Mouse (Mus musculus): ENCODE measurements at regions not wholly inside any gene's neighbourhood (a gene's known extent, or its start where the extent isn't known, plus 50 kb on each side); places are given as distances from the start of the nearest gene placed in this dataset.

DNA sequence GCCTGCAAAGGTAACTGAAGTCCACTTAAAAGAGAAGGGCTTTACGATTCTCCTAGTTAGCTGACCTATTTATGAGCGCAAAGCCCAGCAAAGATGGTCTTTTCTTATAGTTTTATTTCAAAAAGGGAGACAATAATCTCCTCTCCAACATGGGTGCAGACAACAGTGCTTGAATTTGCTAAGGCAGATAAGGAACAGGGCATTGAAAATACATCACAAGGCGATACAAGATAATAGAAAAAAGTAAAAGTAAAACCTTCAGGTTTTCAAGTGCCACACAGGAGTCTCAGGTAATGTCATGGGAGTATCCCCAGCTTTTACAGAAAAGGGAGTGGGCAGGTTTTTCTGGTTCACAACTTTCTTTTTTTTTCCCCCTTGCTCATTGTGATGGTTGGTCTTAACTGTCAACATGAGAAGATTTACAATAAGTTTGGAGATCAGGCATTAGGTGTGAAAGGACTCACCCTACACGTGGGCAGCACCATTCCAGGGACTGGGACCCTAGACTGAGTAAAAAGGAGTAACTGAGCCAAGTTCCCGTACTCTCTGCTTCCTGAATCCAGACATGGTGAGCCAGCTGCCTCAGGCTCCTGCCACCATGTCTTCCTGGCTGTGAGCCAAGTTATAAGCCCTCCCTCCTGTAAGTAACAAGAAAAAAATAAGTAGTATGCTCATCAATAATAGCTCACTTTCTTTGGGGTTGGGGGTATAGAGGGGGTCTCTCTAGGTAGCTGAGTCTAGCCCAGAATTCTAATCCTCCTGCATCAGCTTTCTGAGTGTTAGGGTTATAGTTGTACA is 78.1 kb upstream of the Serbp1 start:
- no peak overlapping the region for H3K27ac ChIP-seq (ENCODE audit: low read depth, low read length)
- H3K9ac ChIP-seq (ENCODE audit: low read depth, low read length): no peak overlapping the region
- no peaks in the 10 kb centered on the region for H3K36me3 ChIP-seq (ENCODE audit: control insufficient read depth, insufficient read depth, low read length)
- no peaks in the 10 kb centered on the region for H3K9me3 ChIP-seq (ENCODE audit: control insufficient read depth, low read length)
- ATAC-seq (ENCODE audit: low FRiP score, low TSS enrichment): 0 out of 2 replicates have a peak, but pooled peaks have one; percentile 36
- no peaks in the 10 kb centered on the region for H3K4me1 ChIP-seq (ENCODE audit: control insufficient read depth, insufficient read depth, low read length)
- H3K27me3 ChIP-seq (ENCODE audit: control insufficient read depth, insufficient read depth, low read length): no peaks in the 10 kb centered on the region
- WGBS: 50% methylated on average over 5 of the region's 5 CpGs
- H3K4me3 ChIP-seq (ENCODE audit: low read length): no peak overlapping the region
- no peak overlapping the region for H3K4me2 ChIP-seq (replicated peaks; ENCODE audit: low read depth, low read length)

DNA sequence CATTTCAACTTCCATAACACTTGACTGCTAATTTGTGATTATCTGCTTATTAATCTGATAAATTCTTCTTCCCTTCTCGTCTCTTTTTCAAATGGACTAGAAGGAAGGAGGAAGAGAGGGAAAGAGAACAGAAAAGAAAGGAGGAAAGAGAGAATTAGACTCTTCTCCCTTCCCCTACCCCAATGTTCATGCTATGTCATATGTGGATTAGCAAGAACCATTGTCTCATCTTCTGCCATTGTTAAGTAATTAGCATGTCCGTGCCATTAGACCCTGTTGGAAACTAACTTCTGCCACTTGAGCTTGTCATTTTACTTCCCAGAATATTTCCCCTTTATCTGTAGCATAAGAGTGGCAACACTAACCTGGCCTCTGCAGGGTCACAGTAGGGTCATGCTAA is 78.8 kb upstream of the Serbp1 start:
- no peaks in the 10 kb centered on the region for H3K4me1 ChIP-seq (ENCODE audit: control insufficient read depth, insufficient read depth, low read length)
- ATAC-seq (ENCODE audit: low FRiP score, low TSS enrichment): no peak
- H3K27me3 ChIP-seq (ENCODE audit: control insufficient read depth, insufficient read depth, low read length): no peaks in the 10 kb centered on the region
- no peaks in the 10 kb centered on the region for H3K36me3 ChIP-seq (ENCODE audit: control insufficient read depth, insufficient read depth, low read length)
- H3K9me3 ChIP-seq (ENCODE audit: control insufficient read depth, low read length): no peaks in the 10 kb centered on the region
- no peak overlapping the region; the same call in 1 of the 2 replicates for H3K4me2 ChIP-seq (replicated peaks; ENCODE audit: low read depth, low read length)
- no peak overlapping the region for H3K4me3 ChIP-seq (ENCODE audit: low read length)
- 20% methylated on average over 2 of the region's 2 CpGs for WGBS
- H3K27ac ChIP-seq (ENCODE audit: low read depth, low read length): no peak overlapping the region
- H3K9ac ChIP-seq (ENCODE audit: low read depth, low read length): no peak overlapping the region

DNA sequence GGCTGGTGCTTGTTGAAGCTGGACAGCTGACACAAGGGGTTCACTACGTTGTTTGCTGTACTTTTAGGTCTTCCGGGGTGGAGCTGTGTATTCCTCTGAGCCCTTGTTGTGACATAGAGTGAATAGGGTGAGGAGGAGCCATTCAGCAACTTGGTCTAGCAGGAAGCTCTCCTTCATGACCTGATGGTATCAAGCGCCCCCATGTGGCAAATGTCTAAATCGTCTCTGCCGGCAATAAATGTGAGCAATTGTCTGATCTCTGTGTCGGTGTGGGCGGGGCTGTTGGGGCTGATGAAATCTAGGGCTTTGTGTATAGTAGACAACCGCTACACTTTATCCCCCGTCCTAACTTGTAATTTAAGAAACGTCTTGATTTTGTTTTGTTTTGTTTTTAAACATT is 79.2 kb upstream of the Serbp1 start:
- no peak overlapping the region for H3K4me3 ChIP-seq (ENCODE audit: low read length)
- H3K9ac ChIP-seq (ENCODE audit: low read depth, low read length): no peak overlapping the region
- no peaks in the 10 kb centered on the region for H3K4me1 ChIP-seq (ENCODE audit: control insufficient read depth, insufficient read depth, low read length)
- WGBS: 1% methylated on average over 10 of the region's 10 CpGs
- no peak overlapping the region for H3K27ac ChIP-seq (ENCODE audit: low read depth, low read length)
- no peaks in the 10 kb centered on the region for H3K36me3 ChIP-seq (ENCODE audit: control insufficient read depth, insufficient read depth, low read length)
- no peaks in the 10 kb centered on the region for H3K9me3 ChIP-seq (ENCODE audit: control insufficient read depth, low read length)
- peak; percentile 91 for ATAC-seq (ENCODE audit: low FRiP score, low TSS enrichment)
- no peaks in the 10 kb centered on the region for H3K27me3 ChIP-seq (ENCODE audit: control insufficient read depth, insufficient read depth, low read length)
- H3K4me2 ChIP-seq (replicated peaks; ENCODE audit: low read depth, low read length): no peak overlapping the region; the same call in 1 of the 2 replicates

DNA sequence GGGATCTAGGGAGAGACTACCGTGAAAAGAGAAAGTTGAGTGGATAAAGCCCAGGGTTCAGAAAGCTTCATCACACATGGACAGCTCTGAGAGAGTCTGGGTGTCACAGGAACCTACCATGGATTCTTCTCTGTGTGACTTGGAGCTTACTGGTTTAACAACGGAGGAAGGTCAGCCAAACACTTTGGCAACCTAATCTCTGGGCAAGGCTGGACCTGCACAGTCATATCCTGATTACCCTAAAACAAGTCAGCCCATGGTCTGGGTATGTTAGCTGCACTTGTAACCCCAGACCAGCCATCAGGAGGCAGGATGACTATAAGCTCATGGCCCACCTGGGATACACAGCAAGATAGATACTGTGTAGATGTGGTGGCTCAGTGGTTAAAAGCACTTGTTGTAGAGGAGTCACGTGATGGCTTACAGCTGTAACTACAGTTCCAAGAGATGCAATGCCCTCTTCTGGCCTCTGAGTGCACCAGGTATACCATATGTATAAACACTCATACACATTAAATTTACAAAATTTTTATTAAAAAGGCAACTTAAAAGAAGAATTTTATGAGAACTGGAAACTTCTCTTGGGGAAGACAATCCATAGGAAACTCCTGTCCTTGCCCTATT is 85.0 kb upstream of the Serbp1 start:
- Histone ChIP-seq H3K4me1 (ENCODE audit: control insufficient read depth, insufficient read depth, low read length) (no peaks in the 10 kb centered on the region), H3K36me3 (ENCODE audit: control insufficient read depth, insufficient read depth, low read length) (no peaks in the 10 kb centered on the region), H3K9me3 (ENCODE audit: control insufficient read depth, low read length) (no peaks in the 10 kb centered on the region), H3K27me3 (ENCODE audit: control insufficient read depth, insufficient read depth, low read length) (no peaks in the 10 kb centered on the region), H3K9ac (ENCODE audit: low read depth, low read length) (no peak overlapping the region), H3K27ac (ENCODE audit: low read depth, low read length) (no peak overlapping the region), H3K4me3 (ENCODE audit: low read length) (no peak overlapping the region), H3K4me2 (replicated peaks; ENCODE audit: low read depth, low read length) (no peak overlapping the region)
- WGBS: 85% methylated on average over 3 of the region's 3 CpGs
- no peak for ATAC-seq (ENCODE audit: low FRiP score, low TSS enrichment)

DNA sequence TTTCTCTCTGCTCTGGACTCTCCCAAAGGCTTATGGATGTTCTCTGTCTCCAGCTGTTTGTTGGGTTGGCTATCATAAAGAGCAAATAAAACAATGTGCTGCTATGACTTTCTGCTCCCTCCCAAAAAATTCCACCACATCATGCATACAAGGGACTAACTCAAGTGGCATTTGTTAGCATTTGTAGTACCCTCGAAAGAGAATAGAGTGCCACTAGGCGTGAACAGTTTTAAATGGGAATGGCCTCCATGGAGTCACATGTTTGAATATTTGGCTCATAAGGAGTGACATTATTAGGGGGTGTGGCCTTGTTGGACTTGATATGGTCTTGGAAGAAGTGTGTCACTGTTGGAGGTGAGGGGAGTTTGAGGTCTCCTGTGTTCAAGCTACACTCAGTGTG is 86.5 kb upstream of the Serbp1 start:
- Histone ChIP-seq H3K36me3 (ENCODE audit: control insufficient read depth, insufficient read depth, low read length) (no peaks in the 10 kb centered on the region), H3K9ac (ENCODE audit: low read depth, low read length) (no peak overlapping the region)
- 96% methylated on average over 2 of the region's 2 CpGs for WGBS

DNA sequence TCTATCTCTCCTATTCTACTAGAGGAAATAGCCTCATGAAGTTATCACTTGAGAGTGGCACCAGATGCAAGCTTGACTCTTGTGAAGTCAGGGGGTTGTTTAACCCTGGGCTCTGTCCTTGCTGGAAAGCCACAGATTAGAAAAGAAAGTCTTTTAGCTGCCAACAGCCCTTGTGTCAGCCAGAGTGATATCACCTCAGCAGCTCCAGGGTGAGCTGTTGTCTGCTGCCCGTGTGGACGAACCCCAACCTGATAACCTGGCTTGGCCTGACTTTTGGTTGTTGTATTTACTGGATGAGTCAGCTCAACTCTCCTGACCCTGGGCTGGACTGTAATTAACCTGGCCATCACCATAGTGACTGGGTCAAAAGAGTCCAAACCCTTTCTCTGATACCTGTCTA is 88.6 kb upstream of the Serbp1 start:
- Histone ChIP-seq H3K9me3 (ENCODE audit: control insufficient read depth, low read length) (no peaks in the 10 kb centered on the region), H3K4me3 (ENCODE audit: low read length) (no peak overlapping the region)

More for the DNA sequence above, 86.5 kb upstream of the Serbp1 start:
- H3K4me3 ChIP-seq (ENCODE audit: low read length): no peak overlapping the region
- H3K27ac ChIP-seq (ENCODE audit: low read depth, low read length): no peak overlapping the region
- no peaks in the 10 kb centered on the region for H3K27me3 ChIP-seq (ENCODE audit: control insufficient read depth, insufficient read depth, low read length)
- no peaks in the 10 kb centered on the region for H3K4me1 ChIP-seq (ENCODE audit: control insufficient read depth, insufficient read depth, low read length)
- no peaks in the 10 kb centered on the region for H3K9me3 ChIP-seq (ENCODE audit: control insufficient read depth, low read length)
- H3K4me2 ChIP-seq (replicated peaks; ENCODE audit: low read depth, low read length): no peak overlapping the region
- no peak for ATAC-seq (ENCODE audit: low FRiP score, low TSS enrichment)

DNA sequence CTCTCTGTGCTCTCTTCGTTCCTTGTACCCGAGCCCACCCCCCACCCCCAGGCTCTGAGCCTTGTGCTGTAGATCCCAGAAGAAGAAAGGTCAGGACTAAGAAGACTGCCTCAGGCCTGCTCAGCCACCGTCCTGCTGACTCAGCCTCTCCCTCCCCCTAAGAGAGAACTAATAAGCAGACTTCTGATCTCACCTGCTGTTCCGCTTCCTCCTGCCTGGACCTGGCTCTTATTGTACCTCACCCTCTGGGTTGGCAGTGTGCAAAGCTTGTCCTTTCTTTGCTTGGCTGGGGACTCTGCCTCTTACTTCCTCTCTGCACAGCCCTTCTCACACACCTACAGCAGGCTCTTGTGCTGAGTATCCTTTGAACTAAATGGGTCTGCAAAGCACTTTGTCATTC is 91.3 kb upstream of the Serbp1 start:
- WGBS: 37% methylated on average over 4 of the region's 4 CpGs
- no peaks in the 10 kb centered on the region for H3K36me3 ChIP-seq (ENCODE audit: control insufficient read depth, insufficient read depth, low read length)
- H3K4me2 ChIP-seq (replicated peaks; ENCODE audit: low read depth, low read length): no peak overlapping the region
- 0 out of 2 replicates have a peak, but pooled peaks have one; percentile 34 for ATAC-seq (ENCODE audit: low FRiP score, low TSS enrichment)
- no peak overlapping the region for H3K9ac ChIP-seq (ENCODE audit: low read depth, low read length)
- H3K27ac ChIP-seq (ENCODE audit: low read depth, low read length): no peak overlapping the region
- no peaks in the 10 kb centered on the region for H3K9me3 ChIP-seq (ENCODE audit: control insufficient read depth, low read length)
- peaks cover 3% of the 10 kb centered on the region; the same call in 1 of the 2 replicates for H3K4me1 ChIP-seq (ENCODE audit: control insufficient read depth, insufficient read depth, low read length)
- no peaks in the 10 kb centered on the region for H3K27me3 ChIP-seq (ENCODE audit: control insufficient read depth, insufficient read depth, low read length)
- H3K4me3 ChIP-seq (ENCODE audit: low read length): no peak overlapping the region

More for the DNA sequence above, 88.6 kb upstream of the Serbp1 start:
- no peaks in the 10 kb centered on the region for H3K36me3 ChIP-seq (ENCODE audit: control insufficient read depth, insufficient read depth, low read length)
- no peak overlapping the region for H3K9ac ChIP-seq (ENCODE audit: low read depth, low read length)
- H3K4me2 ChIP-seq (replicated peaks; ENCODE audit: low read depth, low read length): no peak overlapping the region
- H3K27me3 ChIP-seq (ENCODE audit: control insufficient read depth, insufficient read depth, low read length): no peaks in the 10 kb centered on the region
- H3K27ac ChIP-seq (ENCODE audit: low read depth, low read length): no peak overlapping the region
- 90% methylated on average over 2 of the region's 2 CpGs for WGBS
- H3K4me1 ChIP-seq (ENCODE audit: control insufficient read depth, insufficient read depth, low read length): peaks cover 3% of the 10 kb centered on the region; the same call in 1 of the 2 replicates
- ATAC-seq (ENCODE audit: low FRiP score, low TSS enrichment): no peak

DNA sequence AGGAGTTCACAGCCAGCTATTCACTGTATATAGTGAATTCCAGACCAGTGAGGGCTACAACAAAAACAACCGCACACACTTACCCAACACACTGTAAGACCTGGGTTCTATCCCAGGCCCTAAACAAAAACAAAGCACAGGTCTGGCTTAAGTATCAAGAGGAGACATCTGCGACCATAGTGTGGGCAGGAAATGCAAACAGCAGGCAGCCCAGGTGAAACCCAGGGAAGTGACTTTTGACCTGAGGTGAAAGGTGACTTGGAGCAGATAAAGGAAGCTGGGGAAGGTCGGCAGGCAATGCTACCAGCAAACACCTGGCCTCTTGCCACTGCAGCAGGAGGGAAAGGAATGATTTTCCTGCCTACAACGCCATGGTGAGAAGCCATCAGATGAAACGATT is 92.0 kb upstream of the Serbp1 start:
- WGBS: 40% methylated on average over 5 of the region's 5 CpGs
- Histone ChIP-seq H3K9me3 (ENCODE audit: control insufficient read depth, low read length) (no peaks in the 10 kb centered on the region), H3K9ac (ENCODE audit: low read depth, low read length) (no peak overlapping the region), H3K4me2 (replicated peaks; ENCODE audit: low read depth, low read length) (no peak overlapping the region), H3K4me3 (ENCODE audit: low read length) (no peak overlapping the region), H3K4me1 (ENCODE audit: control insufficient read depth, insufficient read depth, low read length) (peaks cover 3% of the 10 kb centered on the region; the same call in 1 of the 2 replicates), H3K27ac (ENCODE audit: low read depth, low read length) (no peak overlapping the region), H3K27me3 (ENCODE audit: control insufficient read depth, insufficient read depth, low read length) (no peaks in the 10 kb centered on the region), H3K36me3 (ENCODE audit: control insufficient read depth, insufficient read depth, low read length) (no peaks in the 10 kb centered on the region)
- no peak for ATAC-seq (ENCODE audit: low FRiP score, low TSS enrichment)

All from kidney, embryonic 14.5 days (tissue).